Mouse (Mus musculus): Measurements from ENCODE around the gene Vstm4. TPM values are rescaled to one million over a fixed set of nuclear protein-coding genes. Genes with fewer than 3 reads are reported as not detected.
A peak's percentile ranks its signal among the peaks of the same experiment; 100 is the strongest.

Vstm4 gene
- total RNA-seq (2017) = 0.06 and 0.30 TPM in 2 replicates

GRCm38 (mm10) chr14:32856681-32857328 lies at the start of gene Vstm4:
Gene Vstm4, plus strand, starts transcription at chr14:32856756.
- ATAC-seq (replicated peaks in 1 of 2; ENCODE audit: insufficient read depth in 1 of 2, low FRiP score in 2 of 2, low TSS enrichment in 1 of 2, low read depth in 1 of 2, poor library complexity in 2 of 2, severe bottlenecking in 2 of 2) = peak; percentile 8 to 18; a peak in 1 of 4 replicates

GRCm38 (mm10) chr14:32810111-32810510 lies 46.4 kb upstream of the Vstm4 start:
- no peak for ATAC-seq (replicated peaks in 1 of 2; ENCODE audit: insufficient read depth in 1 of 2, low FRiP score in 2 of 2, low TSS enrichment in 1 of 2, low read depth in 1 of 2, poor library complexity in 2 of 2, severe bottlenecking in 2 of 2)

- peak; percentile 46 to 58; a peak in 3 of 4 replicates for ATAC-seq (replicated peaks in 1 of 2; ENCODE audit: insufficient read depth in 1 of 2, low FRiP score in 2 of 2, low TSS enrichment in 1 of 2, low read depth in 1 of 2, poor library complexity in 2 of 2, severe bottlenecking in 2 of 2)
These were observed 44.1 kb upstream of the Vstm4 start for GRCm38 (mm10) chr14:32812429-32812828.

GRCm38 (mm10) chr14:32814961-32815360 lies 41.6 kb upstream of the Vstm4 start:
- no peak for ATAC-seq (replicated peaks in 1 of 2; ENCODE audit: insufficient read depth in 1 of 2, low FRiP score in 2 of 2, low TSS enrichment in 1 of 2, low read depth in 1 of 2, poor library complexity in 2 of 2, severe bottlenecking in 2 of 2)

- ATAC-seq (replicated peaks in 1 of 2; ENCODE audit: insufficient read depth in 1 of 2, low FRiP score in 2 of 2, low TSS enrichment in 1 of 2, low read depth in 1 of 2, poor library complexity in 2 of 2, severe bottlenecking in 2 of 2) = no peak
These were observed 40.0 kb upstream of the Vstm4 start for GRCm38 (mm10) chr14:32816533-32816932.

GRCm38 (mm10) chr14:32817258-32817657 lies 39.3 kb upstream of the Vstm4 start:
- ATAC-seq (replicated peaks in 1 of 2; ENCODE audit: insufficient read depth in 1 of 2, low FRiP score in 2 of 2, low TSS enrichment in 1 of 2, low read depth in 1 of 2, poor library complexity in 2 of 2, severe bottlenecking in 2 of 2) = no peak

GRCm38 (mm10) chr14:32819297-32819696 lies 37.3 kb upstream of the Vstm4 start:
- no peak for ATAC-seq (replicated peaks in 1 of 2; ENCODE audit: insufficient read depth in 1 of 2, low FRiP score in 2 of 2, low TSS enrichment in 1 of 2, low read depth in 1 of 2, poor library complexity in 2 of 2, severe bottlenecking in 2 of 2)

- ATAC-seq (replicated peaks in 1 of 2; ENCODE audit: insufficient read depth in 1 of 2, low FRiP score in 2 of 2, low TSS enrichment in 1 of 2, low read depth in 1 of 2, poor library complexity in 2 of 2, severe bottlenecking in 2 of 2) = no peak
These were observed 33.7 kb upstream of the Vstm4 start for GRCm38 (mm10) chr14:32822812-32823211.

GRCm38 (mm10) chr14:32823861-32824260 lies 32.7 kb upstream of the Vstm4 start:
- peak in 1 of 2 experiments; percentile 27; a peak in 1 of 4 replicates for ATAC-seq (replicated peaks in 1 of 2; ENCODE audit: insufficient read depth in 1 of 2, low FRiP score in 2 of 2, low TSS enrichment in 1 of 2, low read depth in 1 of 2, poor library complexity in 2 of 2, severe bottlenecking in 2 of 2)

GRCm38 (mm10) chr14:32824267-32825150 lies 32.0 kb upstream of the Vstm4 start:
- ATAC-seq (replicated peaks in 1 of 2; ENCODE audit: insufficient read depth in 1 of 2, low FRiP score in 2 of 2, low TSS enrichment in 1 of 2, low read depth in 1 of 2, poor library complexity in 2 of 2, severe bottlenecking in 2 of 2) = no peak

GRCm38 (mm10) chr14:32825426-32826032 lies 31.0 kb upstream of the Vstm4 start:
- ATAC-seq (replicated peaks in 1 of 2; ENCODE audit: insufficient read depth in 1 of 2, low FRiP score in 2 of 2, low TSS enrichment in 1 of 2, low read depth in 1 of 2, poor library complexity in 2 of 2, severe bottlenecking in 2 of 2) = 0 out of 4 replicates have a peak, but pooled peaks have one; percentile 9 to 27

GRCm38 (mm10) chr14:32827165-32827564 lies 29.4 kb upstream of the Vstm4 start:
- no peak for ATAC-seq (replicated peaks in 1 of 2; ENCODE audit: insufficient read depth in 1 of 2, low FRiP score in 2 of 2, low TSS enrichment in 1 of 2, low read depth in 1 of 2, poor library complexity in 2 of 2, severe bottlenecking in 2 of 2)

GRCm38 (mm10) chr14:32827994-32828650 lies 28.4 kb upstream of the Vstm4 start:
- ATAC-seq (replicated peaks in 1 of 2; ENCODE audit: insufficient read depth in 1 of 2, low FRiP score in 2 of 2, low TSS enrichment in 1 of 2, low read depth in 1 of 2, poor library complexity in 2 of 2, severe bottlenecking in 2 of 2) = no peak

GRCm38 (mm10) chr14:32833847-32834246 lies 22.7 kb upstream of the Vstm4 start, which contains the start of gene Fam170b:
Gene Fam170b, plus strand, starts transcription at chr14:32833962.
- ATAC-seq (replicated peaks in 1 of 2; ENCODE audit: insufficient read depth in 1 of 2, low FRiP score in 2 of 2, low TSS enrichment in 1 of 2, low read depth in 1 of 2, poor library complexity in 2 of 2, severe bottlenecking in 2 of 2) = no peak

- ATAC-seq (replicated peaks in 1 of 2; ENCODE audit: insufficient read depth in 1 of 2, low FRiP score in 2 of 2, low TSS enrichment in 1 of 2, low read depth in 1 of 2, poor library complexity in 2 of 2, severe bottlenecking in 2 of 2) = no peak
These were observed 21.4 kb upstream of the Vstm4 start for GRCm38 (mm10) chr14:32835181-32835580.

- ATAC-seq (replicated peaks in 1 of 2; ENCODE audit: insufficient read depth in 1 of 2, low FRiP score in 2 of 2, low TSS enrichment in 1 of 2, low read depth in 1 of 2, poor library complexity in 2 of 2, severe bottlenecking in 2 of 2) = no peak
These were observed 21.0 kb upstream of the Vstm4 start for GRCm38 (mm10) chr14:32835596-32835995.

- ATAC-seq (replicated peaks in 1 of 2; ENCODE audit: insufficient read depth in 1 of 2, low FRiP score in 2 of 2, low TSS enrichment in 1 of 2, low read depth in 1 of 2, poor library complexity in 2 of 2, severe bottlenecking in 2 of 2) = no peak
These were observed 20.4 kb upstream of the Vstm4 start for GRCm38 (mm10) chr14:32836191-32836590.
